In genomic region chr15:12823455-12824119, GRCm38 (mm10) we compare ENCODE assay signal across 8 mouse cellular contexts. TPM values are rescaled to one million over a fixed set of nuclear protein-coding genes. Genes with fewer than 3 reads are reported as not detected.
DNase-seq lines count a peak whose midpoint lies in the region; ATAC-seq and TF ChIP-seq lines count a peak whose summit lies in the region.

No protein-coding gene starts in this region.

- 92% methylated on average over 2 of the region's 2 CpGs for WGBS in forebrain, embryonic 16.5 days
- 96% methylated on average over 2 of the region's 2 CpGs for WGBS in macrophage (ENCODE audit: missing documents)

- TF ChIP-seq CTCF in gastrocnemius, adult 2 months (IDR thresholded peaks at IDR 0.05), result no peak
- no peak for TF ChIP-seq CTCF in ES-Bruce4 (IDR thresholded peaks at IDR 0.05; ENCODE audit: low read depth, low read length)

- H3K36me3 ChIP-seq in ES-Bruce4 (ENCODE audit: control insufficient read depth, insufficient read depth, low read length, poor library complexity, severe bottlenecking) (peaks cover 47% of the 10 kb centered on the region), macrophage (ENCODE audit: inconsistent target) (peaks cover 35% of the 10 kb centered on the region; the same call in 1 of the 2 replicates)
- peaks cover 19% of the 10 kb centered on the region for H3K36me3 ChIP-seq in forebrain, embryonic 16.5 days (ENCODE audit: control insufficient read depth, insufficient read depth)

- peak overlapping the region; percentile 96; the same call in 1 of the 2 replicates for H3K27ac ChIP-seq in gastrocnemius, adult 2 months
- H3K27ac ChIP-seq in ES-Bruce4 (ENCODE audit: insufficient read depth, low read length) (peak overlapping the region; percentile 47; the same call in 1 of the 2 replicates), macrophage (no peak overlapping the region)
- no peak overlapping the region for H3K27ac ChIP-seq in forebrain, embryonic 16.5 days (ENCODE audit: low read length)

- H3K4me1 ChIP-seq in ES-Bruce4 (ENCODE audit: control insufficient read depth, insufficient read depth, low read length), result no peaks in the 10 kb centered on the region
- H3K4me1 ChIP-seq in forebrain, embryonic 16.5 days (replicated peaks; ENCODE audit: control insufficient read depth, insufficient read depth, low read length), result peaks cover 20% of the 10 kb centered on the region

- no peak for DNase-seq in gastrocnemius, adult 2 months
- DNase-seq in gastrocnemius, postnatal 10 days, result no peak
- no peak for DNase-seq in ovary, postnatal 14 days (ENCODE audit: low spot score)
- DNase-seq in ovary, adult 18-20 months (ENCODE audit: low spot score), result no peak
- no peak for DNase-seq in gastrocnemius, postnatal 25 days

- TF ChIP-seq EP300 in ES-Bruce4 (IDR thresholded peaks at IDR 0.05; ENCODE audit: insufficient read depth, low read depth, low read length), result no peak

- peak overlapping the region; percentile 99 for H3K4me3 ChIP-seq in gastrocnemius, adult 2 months
- H3K4me3 ChIP-seq in ES-Bruce4 (ENCODE audit: low read depth, low read length) (peak overlapping the region; percentile 46; the same call in 1 of the 2 replicates), macrophage (ENCODE audit: inconsistent target) (peak overlapping the region; percentile 80)
- H3K4me3 ChIP-seq in forebrain, embryonic 16.5 days (replicated peaks; ENCODE audit: low read length), result peak overlapping the region; percentile 99

- H3K4me2 ChIP-seq in forebrain, embryonic 16.5 days (ENCODE audit: low read length), result peak overlapping the region; percentile 89

- intact Hi-C loops in gastrocnemius, adult 2 months (cut with DNase I), result no loop called here

- no peak for TF ChIP-seq POLR2A in ES-Bruce4 (IDR thresholded peaks at IDR 0.05; ENCODE audit: insufficient read depth, low read length)

- peaks cover 25% of the 10 kb centered on the region; the same call in 1 of the 2 replicates for H3K79me2 ChIP-seq in macrophage (ENCODE audit: inconsistent target)

- peak overlapping the region; percentile 67 for H3K9ac ChIP-seq in ES-Bruce4 (ENCODE audit: low read depth, poor library complexity, severe bottlenecking)
- H3K9ac ChIP-seq in forebrain, embryonic 16.5 days (replicated peaks; ENCODE audit: low read depth, low read length), result peak overlapping the region; percentile 94

- H3K27me3 ChIP-seq in ES-Bruce4 (ENCODE audit: control insufficient read depth, insufficient read depth, low read length, poor library complexity, severe bottlenecking), result no peaks in the 10 kb centered on the region
- H3K27me3 ChIP-seq in forebrain, embryonic 16.5 days (replicated peaks; ENCODE audit: control insufficient read depth, insufficient read depth, low read length), result no peaks in the 10 kb centered on the region

- no peaks in the 10 kb centered on the region for H3K9me3 ChIP-seq in ES-Bruce4 (replicated peaks; ENCODE audit: control insufficient read depth, insufficient read depth, low read length, poor library complexity, severe bottlenecking)
- H3K9me3 ChIP-seq in forebrain, embryonic 16.5 days (ENCODE audit: control insufficient read depth, low read length), result no peaks in the 10 kb centered on the region

- ATAC-seq in forebrain, embryonic 16.5 days, result no peak

RNA-seq across cellular contexts. Expression of gene 6030458C11Rik, which starts 0.9 kb away (rescaled TPM):
- total RNA-seq in gastrocnemius, adult 2 months (2021), result 10 to 100 TPM; 21.5 to 22.7 TPM
- 10 to 100 TPM; 17.9 to 18.2 TPM for total RNA-seq in gastrocnemius, postnatal 10 days (2021)
- polyA plus RNA-seq in ES-Bruce4 (2011; ENCODE audit: insufficient read depth, insufficient read length, low read depth, missing spikeins) (49.5 and 54.8 TPM in 2 replicates), macrophage (2018) (13.7 to 22.0 TPM (median 14.7 TPM) in 3 replicates)
- 30.8 and 36.9 TPM in 2 replicates for polyA plus RNA-seq in forebrain, embryonic 16.5 days (2015; fragmentation: Nextera tagmentation; extraction: Ambion mirVana)
- total RNA-seq in macrophage (2018; cell fraction: chromatin; rRNA removed), result 10 to 100 TPM in 18 of 26 experiments, 1 to 10 TPM in 8; 5.1 to 48.5 (median 23.6) TPM
- 10 to 100 TPM in 23 of 26 experiments, 1 to 10 TPM in 3; 7.2 to 19.2 (median 15.1) TPM for total RNA-seq in macrophage (2018; cell fraction: cytosol; rRNA removed)
- 10 to 100 TPM in 23 of 26 experiments, 1 to 10 TPM in 3; 7.0 to 53.4 (median 19.0) TPM for total RNA-seq in macrophage (2018; cell fraction: nucleus; rRNA removed)
- total RNA-seq in gastrocnemius, postnatal 25 days (2021), result 10 to 100 TPM; 18.3 to 20.0 TPM

RNA-seq across cellular contexts. Expression of gene Drosha, which starts 1.0 kb away (rescaled TPM):
- 10 to 100 TPM; 33.9 to 37.6 TPM for total RNA-seq in gastrocnemius, adult 2 months (2021)
- total RNA-seq in gastrocnemius, postnatal 10 days (2021), result 10 to 100 TPM; 29.8 to 31.0 TPM
- polyA plus RNA-seq in ES-Bruce4 (2011; ENCODE audit: insufficient read depth, insufficient read length, low read depth, missing spikeins) (120 and 123 TPM in 2 replicates), macrophage (2018) (14.9 to 25.8 TPM (median 21.2 TPM) in 3 replicates)
- 61.9 and 66.8 TPM in 2 replicates for polyA plus RNA-seq in forebrain, embryonic 16.5 days (2015; fragmentation: Nextera tagmentation; extraction: Ambion mirVana)
- total RNA-seq in macrophage (2018; cell fraction: chromatin; rRNA removed), result 100 to 1,000 TPM in 2 of 26 experiments, 10 to 100 TPM in 23, 1 to 10 TPM in 1; 3.9 to 110 (median 65.7) TPM
- total RNA-seq in macrophage (2018; cell fraction: cytosol; rRNA removed), result 10 to 100 TPM; 16.6 to 42.4 (median 27.2) TPM
- total RNA-seq in macrophage (2018; cell fraction: nucleus; rRNA removed), result 10 to 100 TPM in 24 of 26 experiments, 1 to 10 TPM in 2; 6.0 to 60.1 (median 39.0) TPM
- 10 to 100 TPM; 25.7 to 29.4 TPM for total RNA-seq in gastrocnemius, postnatal 25 days (2021)

Comparison
In these comparisons a context has a peak if more than half of its experiments do, and no peak if none do; other contexts are left out.
1. H3K27ac ChIP-seq: peak in gastrocnemius, adult 2 months (single experiment) and ES-Bruce4 (single experiment); none in forebrain, embryonic 16.5 days (single experiment) and macrophage (single experiment).
2. H3K4me3 ChIP-seq: peak in every context shown above with its lines; median percentile 99 in gastrocnemius, adult 2 months; 99 in forebrain, embryonic 16.5 days; 80 in macrophage; 46 in ES-Bruce4.